Mouse (Mus musculus): Measurements from ENCODE around the gene Sost. TPM values are rescaled to one million over a fixed set of nuclear protein-coding genes. Genes with fewer than 3 reads are reported as not detected.

The Sost gene
- polyA plus RNA-seq, 1 experiment from 2014 or later = 0.08 TPM

Other genes starting within 250 kb of the Sost start
- gene Dhx8, start 234.1 kb downstream of the Sost start, polyA plus RNA-seq (2015; fragmentation: Nextera tagmentation; extraction: Ambion mirVana) = 28.5 and 35.7 TPM in 2 replicates
- gene Etv4, start 181.6 kb downstream of the Sost start, polyA plus RNA-seq (2015; fragmentation: Nextera tagmentation; extraction: Ambion mirVana) = 14.5 and 16.0 TPM in 2 replicates
- gene Meox1, start 72.6 kb downstream of the Sost start, polyA plus RNA-seq (2015; fragmentation: Nextera tagmentation; extraction: Ambion mirVana) = 1.4 and 2.5 TPM in 2 replicates
- not detected in 2 replicates for gene Cfap97d1, start 17.3 kb upstream of the Sost start, polyA plus RNA-seq (2015; fragmentation: Nextera tagmentation; extraction: Ambion mirVana)
- gene Dusp3, start 20.0 kb upstream of the Sost start, polyA plus RNA-seq (2015; fragmentation: Nextera tagmentation; extraction: Ambion mirVana) = 19.7 and 20.2 TPM in 2 replicates
- gene Mpp3, start 61.4 kb upstream of the Sost start, polyA plus RNA-seq (2015; fragmentation: Nextera tagmentation; extraction: Ambion mirVana) = 44.4 and 49.6 TPM in 2 replicates
- gene Cd300lg, start 74.5 kb upstream of the Sost start, polyA plus RNA-seq (2015; fragmentation: Nextera tagmentation; extraction: Ambion mirVana) = 0.45 and 0.65 TPM in 2 replicates
- 25.8 and 26.5 TPM in 2 replicates for gene Mpp2, start 121.5 kb upstream of the Sost start, polyA plus RNA-seq (2015; fragmentation: Nextera tagmentation; extraction: Ambion mirVana)
- not detected in 2 replicates for gene Ppy, start 134.3 kb upstream of the Sost start, polyA plus RNA-seq (2015; fragmentation: Nextera tagmentation; extraction: Ambion mirVana)
- not detected in 2 replicates for gene Pyy, start 140.8 kb upstream of the Sost start, polyA plus RNA-seq (2015; fragmentation: Nextera tagmentation; extraction: Ambion mirVana)
- not detected in 2 replicates for gene Nags, start 178.5 kb upstream of the Sost start, polyA plus RNA-seq (2015; fragmentation: Nextera tagmentation; extraction: Ambion mirVana)
- 32.4 and 40.4 TPM in 2 replicates for gene Tmem101, start 189.4 kb upstream of the Sost start, polyA plus RNA-seq (2015; fragmentation: Nextera tagmentation; extraction: Ambion mirVana)
- gene Lsm12, start 218.3 kb upstream of the Sost start, polyA plus RNA-seq (2015; fragmentation: Nextera tagmentation; extraction: Ambion mirVana) = 112 and 116 TPM in 2 replicates
- 29.1 and 31.6 TPM in 2 replicates for gene G6pc3, start 222.6 kb upstream of the Sost start, polyA plus RNA-seq (2015; fragmentation: Nextera tagmentation; extraction: Ambion mirVana)